9 mouse cellular contexts compared by ENCODE assay signal in the genomic region with DNA sequence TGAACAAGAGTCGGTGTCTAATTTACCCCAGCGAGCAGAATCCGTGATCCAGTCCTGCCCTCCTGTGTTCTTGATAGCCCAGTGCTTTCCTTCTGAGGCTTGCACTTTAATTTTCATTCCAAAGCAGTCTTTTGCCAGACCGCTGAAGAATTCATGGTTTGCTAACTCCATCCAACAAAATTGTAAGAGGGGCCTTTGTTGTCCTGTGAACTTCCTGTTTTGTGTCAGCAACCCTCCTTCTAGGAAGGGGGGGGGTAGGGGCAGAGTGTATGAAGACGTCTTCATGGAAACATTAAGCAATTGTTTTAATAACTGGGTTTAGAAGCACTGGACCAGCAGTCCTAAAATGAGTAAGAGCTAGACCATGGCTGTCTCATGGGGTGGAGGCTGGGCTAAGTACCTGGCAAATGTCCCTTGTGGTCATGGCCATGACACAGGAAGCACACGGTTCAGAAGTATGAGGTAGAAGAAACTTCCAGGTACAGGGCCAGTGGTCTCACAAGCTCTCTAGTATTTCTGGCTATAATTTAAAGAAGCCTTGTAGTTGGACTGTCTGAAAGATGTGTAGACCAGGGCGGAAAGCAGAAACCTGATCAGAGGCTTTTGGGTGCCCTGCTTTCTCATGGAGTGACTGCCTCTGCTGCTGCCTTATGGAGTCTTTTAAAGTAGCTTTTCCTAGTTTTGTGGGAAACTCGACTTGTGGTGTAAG. TPM values are rescaled to one million over a fixed set of nuclear protein-coding genes. Genes with fewer than 3 reads are reported as not detected.
DNase-seq lines count a peak whose midpoint lies in the region; ATAC-seq lines count a peak whose summit lies in the region.
"Had no signal": no experiment of that assay in that cellular context is flagged by ENCODE, and none has a peak within 500 bp of the region (broad histone marks: within the 10 kb centered on the region; RNA-seq: fewer than 3 reads in every experiment).

No protein-coding gene starts in this region.

- DNase-seq in 3134 (ENCODE audit: extremely low read depth, insufficient read length, low spot score) = peak; percentile 21
- peak; percentile 43 for DNase-seq in 3T3-L1 (ENCODE audit: low read depth, low spot score)
- DNase-seq in heart, adult 9 months (ENCODE audit: low spot score in 2 of 2) = peak; percentile 56 to 65
- no peak for DNase-seq in right cerebral cortex, postnatal 10 days (ENCODE audit: low spot score in 2 of 2)
- no peak for DNase-seq in adrenal gland, adult 8-10 months
- DNase-seq: gastrocnemius, postnatal 14 days had no signal

- 0 out of 2 replicates have a peak overlapping the region, but pooled peaks have one; percentile 23 for H3K27ac ChIP-seq in limb, embryonic 12.5 days
- H3K27ac ChIP-seq in hindbrain, embryonic 12.5 days = no peak overlapping the region

- peaks cover 12% of the 10 kb centered on the region; the same call in 1 of the 2 replicates for H3K36me3 ChIP-seq in limb, embryonic 12.5 days
- H3K36me3 ChIP-seq in hindbrain, embryonic 12.5 days = peaks cover 8% of the 10 kb centered on the region; the same call in 1 of the 2 replicates

- H3K4me3 ChIP-seq in limb, embryonic 12.5 days (replicated peaks) = no peak overlapping the region
- no peak overlapping the region for H3K4me3 ChIP-seq in hindbrain, embryonic 12.5 days

- no peaks in the 10 kb centered on the region for H3K9me3 ChIP-seq in limb, embryonic 12.5 days
- H3K9me3 ChIP-seq in hindbrain, embryonic 12.5 days (replicated peaks) = no peaks in the 10 kb centered on the region

- WGBS in limb, embryonic 12.5 days = 79% methylated on average over 8 of the region's 8 CpGs
- WGBS in hindbrain, embryonic 12.5 days = 67% methylated on average over 8 of the region's 8 CpGs

- no peak overlapping the region for H3K9ac ChIP-seq in limb, embryonic 12.5 days (replicated peaks)
- H3K9ac ChIP-seq in hindbrain, embryonic 12.5 days = no peak overlapping the region

- no peak overlapping the region for H3K4me2 ChIP-seq in limb, embryonic 12.5 days
- H3K4me2 ChIP-seq in hindbrain, embryonic 12.5 days (replicated peaks) = no peak overlapping the region

- 0 out of 2 replicates have a peak, but pooled peaks cover 12% of the 10 kb centered on the region for H3K4me1 ChIP-seq in limb, embryonic 12.5 days (replicated peaks)
- H3K4me1 ChIP-seq in hindbrain, embryonic 12.5 days = peaks cover 15% of the 10 kb centered on the region

- H3K27me3 ChIP-seq in limb, embryonic 12.5 days = no peaks in the 10 kb centered on the region
- H3K27me3 ChIP-seq in hindbrain, embryonic 12.5 days = no peaks in the 10 kb centered on the region

- no peak for ATAC-seq in limb, embryonic 12.5 days (ENCODE audit: insufficient number of reproducible peaks, insufficient read depth, low FRiP score, low TSS enrichment, low read depth)
- ATAC-seq in hindbrain, embryonic 12.5 days (ENCODE audit: low FRiP score) = no peak

RNA-seq across cellular contexts. Expression of gene Mlxip, which starts 41.6 kb away (rescaled TPM):
- polyA plus RNA-seq in limb, embryonic 12.5 days (2016; fragmentation: Nextera tagmentation; extraction: Ambion mirVana) = 12.8 and 15.3 TPM in 2 replicates
- 20.7 and 21.6 TPM in 2 replicates for polyA plus RNA-seq in hindbrain, embryonic 12.5 days (2016; fragmentation: Nextera tagmentation; extraction: Ambion mirVana)
- total RNA-seq in adrenal gland, adult 8-10 months (2022) = 10 to 100 TPM; 21.6 to 32.8 (median 27.1) TPM

RNA-seq across cellular contexts. Expression of gene Lrrc43, which starts 52.9 kb away (rescaled TPM):
- polyA plus RNA-seq in limb, embryonic 12.5 days (2016; fragmentation: Nextera tagmentation; extraction: Ambion mirVana) = not detected in 2 replicates
- polyA plus RNA-seq in hindbrain, embryonic 12.5 days (2016; fragmentation: Nextera tagmentation; extraction: Ambion mirVana) = 0.34 and 0.36 TPM in 2 replicates
- total RNA-seq in adrenal gland, adult 8-10 months (2022) = not detected
- total RNA-seq: gastrocnemius, postnatal 14 days had no signal
- polyA plus RNA-seq: spleen, adult 2 months had no signal

RNA-seq across cellular contexts. Expression of gene Il31, which starts 53.1 kb away (rescaled TPM):
- not detected in 2 replicates for polyA plus RNA-seq in limb, embryonic 12.5 days (2016; fragmentation: Nextera tagmentation; extraction: Ambion mirVana)
- not detected in 2 replicates for polyA plus RNA-seq in hindbrain, embryonic 12.5 days (2016; fragmentation: Nextera tagmentation; extraction: Ambion mirVana)
- not detected for total RNA-seq in adrenal gland, adult 8-10 months (2022)
- total RNA-seq: gastrocnemius, postnatal 14 days had no signal
- polyA plus RNA-seq: spleen, adult 2 months had no signal

Comparison
In these comparisons a context has a peak if more than half of its experiments do, and no peak if none do; other contexts are left out.
1. DNase-seq: peak in 3134 (single experiment), 3T3-L1 (single experiment) and heart, adult 9 months (2 of 2); none in right cerebral cortex, postnatal 10 days (0 of 2) and adrenal gland, adult 8-10 months (single experiment).